Mouse (Mus musculus) limb, embryonic 13.5 days (tissue): ENCODE results near the gene Apoc2. TPM values are rescaled to one million over a fixed set of nuclear protein-coding genes. Genes with fewer than 3 reads are reported as not detected.

Experiments used
- polyA plus RNA-seq: library from polyadenylated mRNA; unstranded; fragments of >200 nt; fragmentation: Nextera tagmentation; extraction: Ambion mirVana; gene quantifications from 2 replicates; pipeline ENCODE4 v1.2.1, GENCODE M21; 2015

Apoc2 gene
- polyA plus RNA-seq, 1 experiment from 2014 or later = 1.1 TPM

Other genes starting within 250 kb of the Apoc2 start
- 9.8 and 10.3 TPM in 2 replicates for gene Mark4, start 219.1 kb downstream of the Apoc2 start, polyA plus RNA-seq
- gene Exoc3l2, start 214.6 kb downstream of the Apoc2 start, polyA plus RNA-seq = 1.1 and 1.3 TPM in 2 replicates
- gene Bloc1s3, start 169.6 kb downstream of the Apoc2 start, polyA plus RNA-seq = 2.5 TPM in 2 replicates
- 67.5 and 67.8 TPM in 2 replicates for gene Trappc6a, start 169.5 kb downstream of the Apoc2 start, polyA plus RNA-seq
- gene Nkpd1, start 160.1 kb downstream of the Apoc2 start, polyA plus RNA-seq = 0.10 and 0.11 TPM in 2 replicates
- gene Ppp1r37, start 114.9 kb downstream of the Apoc2 start, polyA plus RNA-seq = 22.4 and 26.2 TPM in 2 replicates
- gene Zfp296, start 100.7 kb downstream of the Apoc2 start, polyA plus RNA-seq = 0.36 and 0.73 TPM in 2 replicates
- gene Gemin7, start 100.3 kb downstream of the Apoc2 start, polyA plus RNA-seq = 167 and 179 TPM in 2 replicates
- gene Clasrp, start 73.5 kb downstream of the Apoc2 start, polyA plus RNA-seq = 62.2 and 64.6 TPM in 2 replicates
- 9.1 and 9.6 TPM in 2 replicates for gene Relb, start 48.5 kb downstream of the Apoc2 start, polyA plus RNA-seq
- gene Clptm1, start 12.9 kb downstream of the Apoc2 start, polyA plus RNA-seq = 75.9 and 77.4 TPM in 2 replicates
- 0.64 TPM in 1 of 2 replicates, not detected in the other for gene Gm44805, start 3.5 kb upstream of the Apoc2 start, polyA plus RNA-seq
- not detected in 2 replicates for gene Apoc4, start 3.5 kb upstream of the Apoc2 start, polyA plus RNA-seq
- gene Apoc1, start 14.7 kb upstream of the Apoc2 start, polyA plus RNA-seq = 8.9 and 10.3 TPM in 2 replicates
- gene Apoe, start 21.2 kb upstream of the Apoc2 start, polyA plus RNA-seq = 236 and 241 TPM in 2 replicates
- gene Tomm40, start 37.5 kb upstream of the Apoc2 start, polyA plus RNA-seq = 126 and 133 TPM in 2 replicates
- 88.6 and 88.7 TPM in 2 replicates for gene Nectin2, start 72.5 kb upstream of the Apoc2 start, polyA plus RNA-seq
- gene Bcam, start 93.1 kb upstream of the Apoc2 start, polyA plus RNA-seq = 69.0 and 72.7 TPM in 2 replicates
- 4.2 and 4.9 TPM in 2 replicates for gene Cblc, start 118.9 kb upstream of the Apoc2 start, polyA plus RNA-seq
- 1.5 and 2.0 TPM in 2 replicates for gene Bcl3, start 144.8 kb upstream of the Apoc2 start, polyA plus RNA-seq
- not detected in 2 replicates for gene Gm19345, start 174.1 kb upstream of the Apoc2 start, polyA plus RNA-seq
- gene Ceacam16, start 183.4 kb upstream of the Apoc2 start, polyA plus RNA-seq = not detected in 2 replicates
- 0.23 and 0.37 TPM in 2 replicates for gene Ceacam19, start 210.0 kb upstream of the Apoc2 start, polyA plus RNA-seq
- 11.3 and 11.8 TPM in 2 replicates for gene Pvr, start 243.2 kb upstream of the Apoc2 start, polyA plus RNA-seq